Mouse (Mus musculus): ENCODE measurements at regions not wholly inside any gene's neighbourhood (a gene's known extent, or its start where the extent isn't known, plus 50 kb on each side); places are given as distances from the start of the nearest gene placed in this dataset.

GRCm38 (mm10) chr7:125036098-125036991 is 408.1 kb upstream of the Kdm8 start:
- TF ChIP-seq CTCF (IDR thresholded peaks at IDR 0.05; ENCODE audit: control insufficient read depth, insufficient read depth, insufficient replicate concordance, low read depth, low read length), result no peak
- no peak for TF ChIP-seq POLR2A (IDR thresholded peaks at IDR 0.05; ENCODE audit: control insufficient read depth, low read depth, low read length)
